Mouse (Mus musculus): ENCODE data around the gene Nutf2-ps1. TPM values are rescaled to one million over a fixed set of nuclear protein-coding genes. Genes with fewer than 3 reads are reported as not detected.

Gene Nutf2-ps1
- polyA plus RNA-seq, 1 experiment from 2014 or later, result 203 TPM

GRCm38 (mm10) chr19:53572607-53573006 is 16.3 kb downstream of the Nutf2-ps1 start:
- no peaks in the 10 kb centered on the region for H3K9me3 ChIP-seq (ENCODE audit: control insufficient read depth, low read length)
- H3K9ac ChIP-seq (replicated peaks; ENCODE audit: low read depth, low read length), result no peak overlapping the region
- 90% methylated on average over 12 of the region's 12 CpGs for WGBS
- H3K4me2 ChIP-seq (ENCODE audit: low read depth, low read length), result no peak overlapping the region
- H3K4me1 ChIP-seq (ENCODE audit: control insufficient read depth, insufficient read depth, low read length), result no peaks in the 10 kb centered on the region
- no peak overlapping the region for H3K27ac ChIP-seq (ENCODE audit: low read depth, low read length)
- H3K4me3 ChIP-seq (ENCODE audit: low read depth, low read length), result no peak overlapping the region
- H3K27me3 ChIP-seq (ENCODE audit: control insufficient read depth, insufficient read depth, low read length), result no peaks in the 10 kb centered on the region
- H3K36me3 ChIP-seq (ENCODE audit: control insufficient read depth, insufficient read depth, low read length), result no peaks in the 10 kb centered on the region
- no peak for ATAC-seq (ENCODE audit: low read depth)

- Histone ChIP-seq H3K9ac (replicated peaks; ENCODE audit: low read depth, low read length) (no peak overlapping the region), H3K4me2 (ENCODE audit: low read depth, low read length) (no peak overlapping the region), H3K27me3 (ENCODE audit: control insufficient read depth, insufficient read depth, low read length) (no peaks in the 10 kb centered on the region), H3K27ac (ENCODE audit: low read depth, low read length) (no peak overlapping the region), H3K4me1 (ENCODE audit: control insufficient read depth, insufficient read depth, low read length) (no peaks in the 10 kb centered on the region), H3K36me3 (ENCODE audit: control insufficient read depth, insufficient read depth, low read length) (no peaks in the 10 kb centered on the region), H3K4me3 (ENCODE audit: low read depth, low read length) (no peak overlapping the region), H3K9me3 (ENCODE audit: control insufficient read depth, low read length) (no peaks in the 10 kb centered on the region)
- WGBS, result 81% methylated on average over 18 of the region's 18 CpGs
- ATAC-seq (ENCODE audit: low read depth), result no peak
Observed at GRCm38 (mm10) chr19:53571501-53572428, 17.1 kb downstream of the Nutf2-ps1 start.

GRCm38 (mm10) chr19:53571056-53571455 is 17.8 kb downstream of the Nutf2-ps1 start:
- ATAC-seq (ENCODE audit: low read depth), result no peak
- no peak overlapping the region for H3K4me2 ChIP-seq (ENCODE audit: low read depth, low read length)
- no peak overlapping the region for H3K27ac ChIP-seq (ENCODE audit: low read depth, low read length)
- H3K4me3 ChIP-seq (ENCODE audit: low read depth, low read length), result no peak overlapping the region
- WGBS, result 84% methylated on average over 4 of the region's 4 CpGs
- H3K9ac ChIP-seq (replicated peaks; ENCODE audit: low read depth, low read length), result no peak overlapping the region
- H3K9me3 ChIP-seq (ENCODE audit: control insufficient read depth, low read length), result no peaks in the 10 kb centered on the region
- no peaks in the 10 kb centered on the region for H3K27me3 ChIP-seq (ENCODE audit: control insufficient read depth, insufficient read depth, low read length)
- H3K36me3 ChIP-seq (ENCODE audit: control insufficient read depth, insufficient read depth, low read length), result no peaks in the 10 kb centered on the region
- H3K4me1 ChIP-seq (ENCODE audit: control insufficient read depth, insufficient read depth, low read length), result no peaks in the 10 kb centered on the region

GRCm38 (mm10) chr19:53568553-53568952 is 20.3 kb downstream of the Nutf2-ps1 start:
- Histone ChIP-seq H3K9ac (replicated peaks; ENCODE audit: low read depth, low read length) (no peak overlapping the region), H3K4me3 (ENCODE audit: low read depth, low read length) (no peak overlapping the region), H3K27ac (ENCODE audit: low read depth, low read length) (no peak overlapping the region), H3K27me3 (ENCODE audit: control insufficient read depth, insufficient read depth, low read length) (no peaks in the 10 kb centered on the region), H3K4me2 (ENCODE audit: low read depth, low read length) (no peak overlapping the region), H3K4me1 (ENCODE audit: control insufficient read depth, insufficient read depth, low read length) (no peaks in the 10 kb centered on the region), H3K36me3 (ENCODE audit: control insufficient read depth, insufficient read depth, low read length) (no peaks in the 10 kb centered on the region), H3K9me3 (ENCODE audit: control insufficient read depth, low read length) (no peaks in the 10 kb centered on the region)
- WGBS, result 81% methylated on average over 3 of the region's 3 CpGs
- no peak for ATAC-seq (ENCODE audit: low read depth)

- Histone ChIP-seq H3K4me1 (ENCODE audit: control insufficient read depth, insufficient read depth, low read length) (no peaks in the 10 kb centered on the region), H3K4me2 (ENCODE audit: low read depth, low read length) (peak overlapping the region; percentile 26; the same call in 1 of the 2 replicates), H3K27ac (ENCODE audit: low read depth, low read length) (no peak overlapping the region), H3K4me3 (ENCODE audit: low read depth, low read length) (no peak overlapping the region), H3K27me3 (ENCODE audit: control insufficient read depth, insufficient read depth, low read length) (no peaks in the 10 kb centered on the region), H3K9me3 (ENCODE audit: control insufficient read depth, low read length) (no peaks in the 10 kb centered on the region), H3K9ac (replicated peaks; ENCODE audit: low read depth, low read length) (no peak overlapping the region), H3K36me3 (ENCODE audit: control insufficient read depth, insufficient read depth, low read length) (no peaks in the 10 kb centered on the region)
- 15% methylated on average over 11 of the region's 11 CpGs for WGBS
- ATAC-seq (ENCODE audit: low read depth), result no peak
Observed at GRCm38 (mm10) chr19:53567864-53568263, 21.0 kb downstream of the Nutf2-ps1 start.

GRCm38 (mm10) chr19:53565565-53566277 is 23.1 kb downstream of the Nutf2-ps1 start:
- Histone ChIP-seq H3K27me3 (ENCODE audit: control insufficient read depth, insufficient read depth, low read length) (no peaks in the 10 kb centered on the region), H3K9me3 (ENCODE audit: control insufficient read depth, low read length) (no peaks in the 10 kb centered on the region), H3K4me2 (ENCODE audit: low read depth, low read length) (no peak overlapping the region), H3K4me3 (ENCODE audit: low read depth, low read length) (no peak overlapping the region), H3K9ac (replicated peaks; ENCODE audit: low read depth, low read length) (no peak overlapping the region), H3K4me1 (ENCODE audit: control insufficient read depth, insufficient read depth, low read length) (no peaks in the 10 kb centered on the region), H3K36me3 (ENCODE audit: control insufficient read depth, insufficient read depth, low read length) (no peaks in the 10 kb centered on the region), H3K27ac (ENCODE audit: low read depth, low read length) (no peak overlapping the region)
- no peak for ATAC-seq (ENCODE audit: low read depth)
- 95% methylated on average over 14 of the region's 14 CpGs for WGBS

- no peaks in the 10 kb centered on the region for H3K36me3 ChIP-seq (ENCODE audit: control insufficient read depth, insufficient read depth, low read length)
- no peak overlapping the region for H3K9ac ChIP-seq (replicated peaks; ENCODE audit: low read depth, low read length)
- H3K4me1 ChIP-seq (ENCODE audit: control insufficient read depth, insufficient read depth, low read length), result no peaks in the 10 kb centered on the region
- no peak overlapping the region for H3K27ac ChIP-seq (ENCODE audit: low read depth, low read length)
- ATAC-seq (ENCODE audit: low read depth), result no peak
- 65% methylated on average over 4 of the region's 4 CpGs for WGBS
- no peak overlapping the region for H3K4me2 ChIP-seq (ENCODE audit: low read depth, low read length)
- no peaks in the 10 kb centered on the region for H3K9me3 ChIP-seq (ENCODE audit: control insufficient read depth, low read length)
- H3K4me3 ChIP-seq (ENCODE audit: low read depth, low read length), result no peak overlapping the region
- H3K27me3 ChIP-seq (ENCODE audit: control insufficient read depth, insufficient read depth, low read length), result no peaks in the 10 kb centered on the region
Observed at GRCm38 (mm10) chr19:53564174-53564573, 24.7 kb downstream of the Nutf2-ps1 start.

GRCm38 (mm10) chr19:53560436-53560835 is 28.4 kb downstream of the Nutf2-ps1 start:
- no peak for ATAC-seq (ENCODE audit: low read depth)

More at GRCm38 (mm10) chr19:53560436-53560835, 28.4 kb downstream of the Nutf2-ps1 start:
- Histone ChIP-seq H3K9ac (replicated peaks; ENCODE audit: low read depth, low read length) (no peak overlapping the region), H3K4me2 (ENCODE audit: low read depth, low read length) (no peak overlapping the region), H3K27ac (ENCODE audit: low read depth, low read length) (no peak overlapping the region), H3K4me3 (ENCODE audit: low read depth, low read length) (no peak overlapping the region), H3K27me3 (ENCODE audit: control insufficient read depth, insufficient read depth, low read length) (no peaks in the 10 kb centered on the region), H3K9me3 (ENCODE audit: control insufficient read depth, low read length) (no peaks in the 10 kb centered on the region), H3K36me3 (ENCODE audit: control insufficient read depth, insufficient read depth, low read length) (no peaks in the 10 kb centered on the region), H3K4me1 (ENCODE audit: control insufficient read depth, insufficient read depth, low read length) (0 out of 2 replicates have a peak, but pooled peaks cover 2% of the 10 kb centered on the region)
- 86% methylated on average over 3 of the region's 3 CpGs for WGBS

Data from neural tube, embryonic 14.5 days (tissue).